Mouse (Mus musculus) embryonic facial prominence, embryonic 14.5 days (tissue): ENCODE measurements around the gene Rsph14. TPM values are rescaled to one million over a fixed set of nuclear protein-coding genes. Genes with fewer than 3 reads are reported as not detected.

ENCODE experiments used
- ATAC-seq: fragments of 200-750 bp; cut with Nextera tagmentation; 2 replicates; pipeline ENCODE4 v1.8.0; 2017; ENCODE audit warnings: low read depth, moderate number of reproducible peaks, moderate TSS enrichment
- DNase-seq: peaks from one replicate; pipeline ENCODE4 v3.0.0-alpha.2; 2015; ENCODE audit warnings: low spot score
- H3K27ac ChIP-seq: fragments of 300-500 bp; sonication (generic); replicated peaks from 2 replicates; pipeline ENCODE4 v1.5.1; 2014; ENCODE audit warnings: low read depth, mild to moderate bottlenecking, low read length, moderate library complexity
- H3K27me3 ChIP-seq: fragments of 300-500 bp; sonication (generic); replicated peaks from 2 replicates; pipeline ENCODE4 v1.6.1; 2014; ENCODE audit warnings: low read length; ENCODE audit not compliant: control insufficient read depth, insufficient read depth
- H3K36me3 ChIP-seq: fragments of 300-500 bp; sonication (generic); 2 replicates; pipeline ENCODE4 v1.6.1; 2014; ENCODE audit warnings: low read length, mixed read lengths; ENCODE audit not compliant: control insufficient read depth, insufficient read depth
- H3K4me1 ChIP-seq: fragments of 300-500 bp; sonication (generic); 2 replicates; pipeline ENCODE4 v1.6.1; 2014; ENCODE audit warnings: antibody characterized with exemption, low read length; ENCODE audit not compliant: control insufficient read depth, insufficient read depth
- H3K4me2 ChIP-seq: fragments of 300-500 bp; sonication (generic); 2 replicates; pipeline ENCODE4 v1.6.1; 2014; ENCODE audit warnings: low read depth, mild to moderate bottlenecking, low read length, moderate library complexity, mixed read lengths
- H3K4me3 ChIP-seq: fragments of 300-500 bp; sonication (generic); 2 replicates; pipeline ENCODE4 v1.5.1; 2014; ENCODE audit warnings: low read depth, mild to moderate bottlenecking, low read length
- H3K9ac ChIP-seq: fragments of 300-500 bp; sonication (generic); 2 replicates; pipeline ENCODE4 v1.6.1; 2014; ENCODE audit warnings: low read depth, mild to moderate bottlenecking, low read length, moderate library complexity, mixed read lengths
- H3K9me3 ChIP-seq: fragments of 300-500 bp; sonication (generic); 2 replicates; pipeline ENCODE4 v1.6.1; 2016; ENCODE audit warnings: low read length; ENCODE audit not compliant: control insufficient read depth
- WGBS: fragments of 180-500 bp; shearing (Covaris S2); extraction: QIAGEN DNeasy Blood & Tissue Kit; methylation state at CpG from one replicate; pipeline ENCODE4 v1.1.7; 2014; 5-methylcytosine and 5-hydroxymethylcytosine counted together
- polyA plus RNA-seq: library from polyadenylated mRNA; unstranded; fragments of >200 nt; fragmentation: Nextera tagmentation; extraction: Ambion mirVana; gene quantifications from 2 replicates; pipeline ENCODE4 v1.2.1, GENCODE M21; 2014

Rsph14 gene
- polyA plus RNA-seq, 1 experiment from 2014 or later: 2.4 TPM

DNA sequence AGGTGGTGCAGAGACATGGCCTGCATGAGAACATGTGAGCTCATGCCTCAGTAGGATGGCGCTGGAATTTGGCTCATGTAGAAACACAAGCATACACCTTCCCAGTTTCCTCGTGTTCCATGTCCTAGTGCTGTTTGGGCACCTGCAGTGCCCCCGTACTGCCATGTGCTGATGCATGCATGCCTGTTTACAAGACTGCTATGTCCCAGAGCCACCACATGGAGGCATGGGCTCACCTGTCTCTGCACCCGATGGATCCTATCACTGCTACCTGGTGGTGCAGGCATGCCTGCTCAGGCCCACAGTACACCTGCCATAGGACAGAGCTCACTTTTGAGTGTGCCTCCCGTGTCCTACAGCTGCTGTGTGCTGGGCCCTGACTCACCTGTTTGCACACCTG lies 94.0 kb downstream of the Rsph14 start:
- no peaks in the 10 kb centered on the region for H3K36me3 ChIP-seq
- ATAC-seq (no peak), DNase-seq (no peak)
- H3K4me3 ChIP-seq: no peak overlapping the region
- no peak overlapping the region for H3K27ac ChIP-seq
- H3K27me3 ChIP-seq: no peaks in the 10 kb centered on the region
- H3K4me2 ChIP-seq: no peak overlapping the region
- no peak overlapping the region for H3K9ac ChIP-seq
- 63% methylated on average over 5 of the region's 5 CpGs for WGBS
- no peaks in the 10 kb centered on the region for H3K4me1 ChIP-seq
- no peaks in the 10 kb centered on the region for H3K9me3 ChIP-seq

DNA sequence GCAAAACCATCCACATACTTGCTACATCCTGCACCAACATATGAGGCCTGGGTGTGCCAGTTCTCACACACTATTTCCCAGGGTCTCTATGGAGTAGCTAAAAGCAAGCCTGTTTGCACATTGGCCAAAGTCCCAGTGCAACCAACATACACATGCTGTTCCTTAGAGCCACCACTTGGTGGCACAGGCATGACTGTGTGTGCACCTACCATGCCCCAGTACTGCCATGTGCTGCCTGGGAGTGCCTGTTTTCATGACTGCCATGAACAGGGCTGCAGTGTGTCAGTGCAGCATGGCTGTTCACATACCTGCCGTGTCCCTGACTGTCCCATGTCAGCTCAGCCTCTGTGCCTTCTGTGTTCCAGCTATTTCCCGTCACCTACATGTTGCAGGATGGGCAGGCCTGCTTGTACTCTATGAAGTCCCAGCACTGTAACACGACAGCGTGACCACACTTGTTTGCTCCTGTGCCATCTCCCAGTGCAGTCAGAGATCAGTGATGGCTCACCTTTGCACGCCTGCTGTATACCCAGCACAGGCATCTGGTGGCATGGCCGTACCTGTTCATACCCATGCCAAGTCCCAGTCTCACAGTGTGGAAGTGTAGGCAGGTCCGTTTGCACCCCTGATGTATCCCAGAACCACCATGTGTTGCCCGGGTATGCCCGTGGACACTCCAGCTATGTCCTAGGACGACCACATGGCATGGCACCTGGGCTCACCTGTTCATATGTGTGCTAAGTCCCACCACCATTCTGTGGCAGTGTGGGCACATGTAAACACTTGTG lies 95.2 kb downstream of the Rsph14 start:
- H3K27me3 ChIP-seq: no peaks in the 10 kb centered on the region
- ATAC-seq: peak; percentile 48; the same call in 1 of the 2 replicates
- no peaks in the 10 kb centered on the region for H3K4me1 ChIP-seq
- no peaks in the 10 kb centered on the region for H3K36me3 ChIP-seq
- no peak overlapping the region for H3K27ac ChIP-seq
- H3K9me3 ChIP-seq: no peaks in the 10 kb centered on the region
- no peak overlapping the region for H3K9ac ChIP-seq
- 72% methylated on average over 10 of the region's 10 CpGs for WGBS
- peak; percentile 68 for DNase-seq
- H3K4me3 ChIP-seq: no peak overlapping the region
- H3K4me2 ChIP-seq: no peak overlapping the region

DNA sequence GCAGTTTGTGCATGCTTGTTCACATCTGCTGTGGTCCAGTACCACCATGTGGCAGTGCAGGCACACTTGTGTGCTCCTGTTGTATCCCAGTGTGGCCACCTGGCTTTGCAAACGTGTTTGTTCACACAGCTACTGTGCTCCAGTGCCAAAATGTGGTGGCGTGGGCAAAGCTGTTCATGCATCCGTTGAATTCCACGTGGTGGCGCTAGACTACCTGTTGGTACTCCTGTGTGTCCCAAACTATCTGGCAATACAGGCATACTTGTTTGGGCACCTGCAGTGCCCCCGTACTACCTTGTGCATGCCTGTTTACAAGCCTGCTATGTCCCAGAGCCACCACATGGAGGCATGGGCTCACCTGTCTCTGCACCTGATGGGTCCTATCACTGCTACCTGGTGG lies 97.4 kb downstream of the Rsph14 start:
- no peaks in the 10 kb centered on the region for H3K9me3 ChIP-seq
- no peaks in the 10 kb centered on the region for H3K36me3 ChIP-seq
- 34% methylated on average over 6 of the region's 6 CpGs for WGBS
- H3K4me2 ChIP-seq: no peak overlapping the region
- no peak overlapping the region for H3K9ac ChIP-seq
- H3K27ac ChIP-seq: no peak overlapping the region
- no peaks in the 10 kb centered on the region for H3K27me3 ChIP-seq
- no peak overlapping the region for H3K4me3 ChIP-seq
- no peaks in the 10 kb centered on the region for H3K4me1 ChIP-seq
- peak; percentile 48; the same call in 1 of the 2 replicates for ATAC-seq
- DNase-seq: no peak

DNA sequence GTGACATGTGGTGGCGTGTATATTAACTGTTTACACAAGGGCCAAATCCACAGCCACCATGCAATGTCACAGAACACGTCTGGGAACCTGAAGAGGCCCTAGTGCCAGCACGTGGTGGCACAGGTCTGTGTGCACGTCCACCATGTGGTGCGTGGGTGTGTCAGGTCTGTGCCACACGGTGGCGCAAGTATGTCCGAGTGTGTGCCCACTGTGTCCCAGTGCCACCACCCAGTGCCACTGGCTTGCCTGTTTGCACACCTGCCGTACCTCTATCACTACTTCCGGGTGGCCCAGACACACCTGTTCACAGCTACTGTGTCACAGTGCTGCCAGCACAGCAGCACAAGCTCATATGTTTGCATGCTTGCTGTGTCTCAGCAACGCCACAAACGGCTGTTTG lies 97.9 kb downstream of the Rsph14 start:
- Histone ChIP-seq H3K4me1 (no peaks in the 10 kb centered on the region), H3K27ac (no peak overlapping the region), H3K27me3 (no peaks in the 10 kb centered on the region), H3K4me3 (no peak overlapping the region), H3K4me2 (no peak overlapping the region), H3K9me3 (no peaks in the 10 kb centered on the region), H3K9ac (no peak overlapping the region), H3K36me3 (no peaks in the 10 kb centered on the region)
- DNase-seq: no peak
- 80% methylated on average over 12 of the region's 12 CpGs for WGBS
- no peak for ATAC-seq

DNA sequence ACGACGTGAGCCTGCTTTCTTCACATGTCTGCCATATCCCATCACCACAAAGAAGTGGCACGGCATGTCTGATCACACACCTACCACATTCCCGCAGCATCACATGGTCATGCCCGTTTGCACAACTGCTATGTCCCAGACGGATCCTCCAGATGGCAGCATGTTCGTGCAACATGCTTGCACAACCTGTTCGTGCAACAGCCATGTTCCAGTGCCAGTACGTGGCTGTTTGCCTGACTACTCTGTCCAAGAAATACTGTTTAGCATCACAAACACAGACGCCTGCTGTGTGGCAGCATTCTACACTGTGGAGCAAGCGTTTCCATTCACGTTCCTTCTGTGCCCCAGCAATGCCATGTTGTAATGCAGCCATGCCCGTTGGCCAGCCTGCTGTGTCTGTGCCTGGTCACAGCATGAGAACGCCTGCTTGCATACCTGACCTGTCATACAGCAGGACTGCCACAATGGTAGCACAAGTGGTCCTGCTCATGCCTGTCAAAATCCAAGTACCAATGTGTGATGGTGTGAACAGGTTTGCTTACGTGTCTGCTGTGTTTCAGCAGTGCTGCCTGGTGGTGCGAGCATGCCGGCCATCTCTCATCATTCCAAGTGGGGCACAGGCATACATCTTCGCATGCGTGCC lies 98.7 kb downstream of the Rsph14 start:
- Histone ChIP-seq H3K27me3 (no peaks in the 10 kb centered on the region), H3K4me1 (no peaks in the 10 kb centered on the region), H3K27ac (no peak overlapping the region), H3K9me3 (no peaks in the 10 kb centered on the region), H3K36me3 (no peaks in the 10 kb centered on the region), H3K4me3 (no peak overlapping the region), H3K4me2 (no peak overlapping the region), H3K9ac (no peak overlapping the region)
- no peak for ATAC-seq
- WGBS: 83% methylated on average over 19 of the region's 19 CpGs
- DNase-seq: no peak

DNA sequence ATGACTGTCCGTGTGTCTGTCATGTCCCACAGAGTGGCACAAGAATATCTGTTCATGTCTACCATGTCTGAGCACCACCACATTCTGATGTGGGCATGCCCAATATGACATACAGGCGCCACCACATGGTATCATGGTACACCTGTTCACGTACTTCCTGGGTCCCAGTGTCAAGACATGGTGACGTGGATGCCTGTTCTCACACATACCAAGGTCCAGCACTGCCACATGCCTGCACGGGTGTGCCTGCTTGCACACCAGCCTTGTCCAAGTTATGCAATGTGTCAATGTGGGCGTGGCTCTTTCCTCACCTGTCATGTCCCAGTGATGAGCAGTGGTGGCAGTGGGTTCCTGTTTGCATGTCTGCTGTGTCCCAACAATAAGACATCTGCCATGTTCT lies 99.9 kb downstream of the Rsph14 start:
- Histone ChIP-seq H3K9me3 (no peaks in the 10 kb centered on the region), H3K9ac (no peak overlapping the region), H3K4me1 (no peaks in the 10 kb centered on the region), H3K4me2 (no peak overlapping the region), H3K36me3 (no peaks in the 10 kb centered on the region), H3K27ac (no peak overlapping the region), H3K27me3 (no peaks in the 10 kb centered on the region), H3K4me3 (no peak overlapping the region)
- no peak for ATAC-seq
- no peak for DNase-seq
- 86% methylated on average over 6 of the region's 6 CpGs for WGBS

DNA sequence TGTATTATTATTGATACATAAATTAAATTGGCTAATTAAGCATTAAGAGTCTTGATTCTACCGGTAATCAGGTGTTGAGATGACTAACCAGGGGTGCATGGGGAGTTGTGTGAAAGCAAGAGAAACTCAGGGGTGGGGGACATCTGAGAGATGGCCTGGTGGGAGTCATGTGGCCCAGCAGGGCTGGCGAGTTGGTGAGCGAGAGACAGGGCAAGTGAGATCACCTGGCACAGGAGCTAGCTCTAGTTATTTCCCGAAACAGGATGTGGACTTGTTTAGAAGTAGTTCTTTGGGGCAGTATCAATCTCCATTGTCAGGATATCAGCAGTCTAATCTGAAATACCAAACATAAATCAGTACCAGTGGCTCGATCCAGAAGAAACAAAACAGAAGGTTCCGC lies 100.8 kb downstream of the Rsph14 start:
- Histone ChIP-seq H3K9me3 (no peaks in the 10 kb centered on the region), H3K36me3 (no peaks in the 10 kb centered on the region), H3K27me3 (no peaks in the 10 kb centered on the region), H3K4me1 (no peaks in the 10 kb centered on the region), H3K9ac (no peak overlapping the region), H3K4me2 (no peak overlapping the region), H3K27ac (no peak overlapping the region), H3K4me3 (no peak overlapping the region)
- WGBS: 75% methylated on average over 6 of the region's 6 CpGs
- no peak for ATAC-seq
- no peak for DNase-seq

DNA sequence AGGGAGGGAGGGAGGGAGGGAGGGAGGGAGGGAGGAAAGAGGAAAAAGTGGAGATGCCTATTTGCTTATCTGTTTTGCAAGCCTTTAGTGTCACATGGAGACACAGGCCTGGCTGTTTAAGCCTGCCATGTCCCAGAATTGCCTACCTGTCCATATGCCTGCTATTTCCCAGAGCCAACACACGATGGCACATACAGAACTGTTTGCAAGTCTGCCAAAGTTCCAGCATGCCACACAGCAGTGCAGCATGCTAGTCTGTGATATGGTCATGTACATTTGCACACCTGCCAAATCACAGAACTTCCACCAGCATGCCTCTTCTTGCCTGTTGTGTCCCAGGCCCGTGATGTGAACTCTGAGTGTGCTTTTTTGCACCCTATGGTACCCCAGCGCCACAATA lies 101.8 kb downstream of the Rsph14 start:
- Histone ChIP-seq H3K27me3 (no peaks in the 10 kb centered on the region), H3K36me3 (no peaks in the 10 kb centered on the region), H3K4me3 (no peak overlapping the region), H3K9me3 (no peaks in the 10 kb centered on the region), H3K4me1 (no peaks in the 10 kb centered on the region), H3K4me2 (no peak overlapping the region), H3K27ac (no peak overlapping the region), H3K9ac (no peak overlapping the region)
- DNase-seq (no peak), ATAC-seq (no peak)
- 76% methylated on average over 3 of the region's 3 CpGs for WGBS

DNA sequence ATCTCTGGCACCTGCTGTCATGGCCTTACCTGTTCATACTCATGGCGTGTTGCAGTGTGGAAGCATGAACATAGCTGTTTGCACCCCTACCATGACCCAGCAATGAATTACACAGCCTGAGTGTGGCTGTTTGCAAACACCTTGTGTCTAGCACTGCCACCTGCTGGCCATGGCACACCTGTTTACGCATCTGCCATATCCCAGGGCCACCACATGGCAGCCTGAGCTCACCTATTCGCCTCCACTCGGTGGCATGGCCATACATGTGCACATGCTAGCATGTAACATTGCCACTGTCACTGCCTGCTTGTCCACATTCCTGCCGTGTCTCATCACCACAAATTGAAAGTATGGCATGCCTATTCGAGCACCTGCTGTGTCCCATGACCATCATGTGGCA lies 102.8 kb downstream of the Rsph14 start:
- ATAC-seq: no peak
- DNase-seq: no peak

More for the DNA sequence above, 102.8 kb downstream of the Rsph14 start:
- Histone ChIP-seq H3K4me2 (no peak overlapping the region), H3K9me3 (no peaks in the 10 kb centered on the region), H3K27me3 (no peaks in the 10 kb centered on the region), H3K9ac (no peak overlapping the region), H3K27ac (no peak overlapping the region), H3K4me3 (no peak overlapping the region), H3K36me3 (no peaks in the 10 kb centered on the region), H3K4me1 (no peaks in the 10 kb centered on the region)
- 70% methylated on average over 6 of the region's 6 CpGs for WGBS
